Mouse (Mus musculus) hindbrain, embryonic 12.5 days (tissue): ENCODE measurements around the gene L3hypdh. TPM values are rescaled to one million over a fixed set of nuclear protein-coding genes. Genes with fewer than 3 reads are reported as not detected.
A peak's percentile ranks its signal among the peaks of the same experiment; 100 is the strongest.
"Not testable (repeated sequence)": the region's sequence is repeated elsewhere in the genome, so short reads cannot be mapped to it uniquely, and the experiment has no call there.

Source experiments
- ATAC-seq: fragments of 200-750 bp; cut with Nextera tagmentation; 2 replicates; pipeline ENCODE4 v1.8.0; 2017; ENCODE audit warnings: moderate TSS enrichment; ENCODE audit not compliant: low FRiP score
- H3K27ac ChIP-seq: fragments of 300-500 bp; sonication (generic); 2 replicates; pipeline ENCODE4 v1.5.1; 2016; ENCODE audit warnings: mild to moderate bottlenecking
- H3K27me3 ChIP-seq: fragments of 300-500 bp; sonication (generic); 2 replicates; pipeline ENCODE4 v1.6.1; 2016; ENCODE audit warnings: mild to moderate bottlenecking
- H3K36me3 ChIP-seq: fragments of 300-500 bp; sonication (generic); 2 replicates; pipeline ENCODE4 v1.6.1; 2016; ENCODE audit warnings: mild to moderate bottlenecking
- H3K4me1 ChIP-seq: fragments of 300-500 bp; sonication (generic); 2 replicates; pipeline ENCODE4 v1.6.1; 2016
- H3K4me2 ChIP-seq: fragments of 300-500 bp; sonication (generic); replicated peaks from 2 replicates; pipeline ENCODE4 v1.6.1; 2016; ENCODE audit warnings: mild to moderate bottlenecking
- H3K4me3 ChIP-seq: fragments of 300-500 bp; sonication (generic); 2 replicates; pipeline ENCODE4 v1.5.1; 2016; ENCODE audit warnings: mild to moderate bottlenecking
- H3K9ac ChIP-seq: fragments of 300-500 bp; sonication (generic); 2 replicates; pipeline ENCODE4 v1.6.1; 2016; ENCODE audit warnings: mild to moderate bottlenecking, moderate library complexity
- H3K9me3 ChIP-seq: fragments of 300-500 bp; sonication (generic); replicated peaks from 2 replicates; pipeline ENCODE4 v1.6.1; 2016; ENCODE audit warnings: mild to moderate bottlenecking
- WGBS: fragments of 180-500 bp; shearing (Covaris S2); methylation state at CpG from one replicate; pipeline ENCODE4 v1.1.7; 2016; 5-methylcytosine and 5-hydroxymethylcytosine counted together
- polyA plus RNA-seq: library from polyadenylated mRNA; unstranded; fragments of >200 nt; fragmentation: Nextera tagmentation; extraction: Ambion mirVana; gene quantifications from 2 replicates; pipeline ENCODE4 v1.2.1, GENCODE M21; 2016

L3hypdh gene
- polyA plus RNA-seq, 1 experiment from 2014 or later, result 11.4 TPM

DNA sequence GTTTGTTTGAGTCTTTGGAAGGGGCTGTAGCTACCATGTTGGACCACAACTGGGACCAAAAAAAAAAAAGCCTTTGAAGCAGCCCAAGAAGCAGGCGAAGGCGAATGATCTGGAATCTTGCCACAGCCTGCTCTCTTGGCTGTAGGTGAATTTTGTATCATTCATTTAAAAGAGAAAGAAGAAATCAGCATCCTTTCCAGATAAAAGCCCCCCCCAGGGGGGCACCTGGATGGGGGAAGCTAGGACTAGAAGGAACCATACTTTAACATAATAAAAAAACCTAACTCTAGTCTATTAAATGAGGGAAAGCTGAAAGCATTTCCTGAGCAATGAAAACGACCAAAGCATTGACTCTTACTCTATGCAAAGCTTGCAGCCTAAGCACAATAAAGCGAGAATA lies 34.4 kb downstream of the L3hypdh start:
- 86% methylated on average over 4 of the region's 4 CpGs for WGBS
- Histone ChIP-seq H3K4me3 (no peak overlapping the region), H3K36me3 (no peaks in the 10 kb centered on the region), H3K4me2 (no peak overlapping the region), H3K27ac (no peak overlapping the region), H3K9ac (no peak overlapping the region), H3K4me1 (no peaks in the 10 kb centered on the region), H3K9me3 (peaks cover 5% of the 10 kb centered on the region; the same call in 1 of the 2 replicates), H3K27me3 (no peaks in the 10 kb centered on the region)
- no peak for ATAC-seq

DNA sequence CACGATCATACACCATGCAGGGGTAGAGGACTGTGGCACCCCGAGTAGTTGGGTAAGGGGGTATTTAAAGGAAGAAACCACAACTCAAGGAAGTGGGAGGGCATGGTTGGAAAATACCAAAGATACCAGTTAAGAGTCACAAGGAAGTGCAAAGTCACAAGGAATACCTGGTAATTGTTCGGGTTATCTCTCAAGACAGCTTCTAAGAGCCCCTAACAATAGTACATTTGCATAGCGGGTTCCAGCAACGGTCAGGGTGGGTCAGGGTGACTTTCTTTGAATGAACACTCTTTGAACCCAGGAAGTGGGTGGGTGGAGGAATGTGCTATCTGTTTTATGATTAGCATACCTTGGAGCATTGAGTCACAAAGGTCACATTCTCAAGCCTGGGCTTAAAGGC lies 35.1 kb downstream of the L3hypdh start:
- not testable (repeated sequence) for ATAC-seq, H3K4me2 ChIP-seq, H3K36me3 ChIP-seq, H3K9me3 ChIP-seq, H3K27ac ChIP-seq, H3K4me1 ChIP-seq, H3K9ac ChIP-seq, H3K27me3 ChIP-seq, H3K4me3 ChIP-seq
- WGBS, result 90% methylated on average over 5 of the region's 5 CpGs

DNA sequence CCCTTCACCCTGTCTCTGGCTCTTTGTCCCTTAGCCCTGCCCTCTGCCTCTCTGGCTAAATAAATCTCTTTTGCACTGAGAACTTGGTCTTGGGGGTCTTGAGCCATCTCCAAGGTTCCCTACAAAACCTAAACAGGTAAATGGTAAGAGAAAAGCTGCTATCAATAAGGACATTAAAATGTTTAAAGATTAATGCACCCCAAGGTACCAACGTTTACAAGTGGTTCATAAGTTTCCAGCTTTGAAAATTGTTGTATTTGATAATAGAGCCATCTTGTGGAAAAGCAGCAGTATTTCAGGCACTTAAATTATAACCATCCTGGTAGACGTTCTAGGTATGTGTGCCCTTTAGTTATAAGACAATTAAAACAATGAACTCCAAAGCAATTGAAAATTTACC lies 37.7 kb downstream of the L3hypdh start:
- Histone ChIP-seq H3K4me1 (no peaks in the 10 kb centered on the region), H3K4me2 (no peak overlapping the region), H3K27me3 (no peaks in the 10 kb centered on the region), H3K36me3 (no peaks in the 10 kb centered on the region), H3K9ac (no peak overlapping the region), H3K27ac (no peak overlapping the region), H3K9me3 (peaks cover 5% of the 10 kb centered on the region; the same call in 1 of the 2 replicates), H3K4me3 (no peak overlapping the region)
- no peak for ATAC-seq
- 10% methylated on average over 2 of the region's 2 CpGs for WGBS

DNA sequence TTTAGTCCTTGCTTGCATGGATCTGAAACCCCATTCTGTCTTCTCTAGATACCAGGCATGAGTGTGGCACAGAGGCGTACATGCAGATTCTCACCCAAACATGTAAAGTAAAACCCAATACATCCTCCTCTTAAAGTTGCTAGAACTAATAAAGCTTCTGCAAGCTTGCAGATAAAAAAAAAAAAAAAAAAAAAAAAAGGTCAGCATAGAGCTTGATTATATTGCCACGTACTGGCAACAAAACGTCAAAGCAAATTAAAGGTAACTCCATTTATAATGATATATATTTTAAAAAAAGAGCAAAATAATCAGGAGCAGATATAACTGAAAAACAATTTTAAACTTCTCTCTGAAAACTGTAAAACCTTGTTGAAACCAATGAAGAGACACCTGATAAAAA lies 44.0 kb downstream of the L3hypdh start:
- H3K4me1 ChIP-seq, result no peaks in the 10 kb centered on the region

GRCm38 (mm10) chr12:72039501-72039900 lies 45.7 kb downstream of the L3hypdh start:
- H3K9ac ChIP-seq, result no peak overlapping the region
- no peaks in the 10 kb centered on the region for H3K36me3 ChIP-seq
- no peak overlapping the region for H3K4me3 ChIP-seq
- H3K9me3 ChIP-seq, result no peaks in the 10 kb centered on the region
- no peak overlapping the region for H3K27ac ChIP-seq
- WGBS, result 80% methylated on average over 8 of the region's 8 CpGs
- no peaks in the 10 kb centered on the region for H3K4me1 ChIP-seq
- H3K4me2 ChIP-seq, result no peak overlapping the region
- ATAC-seq, result no peak
- H3K27me3 ChIP-seq, result no peaks in the 10 kb centered on the region

More for the DNA sequence above, 44.0 kb downstream of the L3hypdh start:
- H3K9ac ChIP-seq, result no peak overlapping the region
- no peak overlapping the region for H3K4me2 ChIP-seq
- H3K9me3 ChIP-seq, result no peaks in the 10 kb centered on the region
- H3K27me3 ChIP-seq, result no peaks in the 10 kb centered on the region
- H3K4me3 ChIP-seq, result no peak overlapping the region
- WGBS, result 91% methylated on average over 3 of the region's 3 CpGs
- no peak overlapping the region for H3K27ac ChIP-seq
- no peaks in the 10 kb centered on the region for H3K36me3 ChIP-seq
- ATAC-seq, result no peak

- WGBS, result 47% methylated on average over 2 of the region's 2 CpGs
- Histone ChIP-seq H3K27me3 (no peaks in the 10 kb centered on the region), H3K36me3 (no peaks in the 10 kb centered on the region), H3K4me2 (no peak overlapping the region), H3K4me1 (no peaks in the 10 kb centered on the region), H3K9ac (no peak overlapping the region), H3K9me3 (no peaks in the 10 kb centered on the region), H3K27ac (no peak overlapping the region), H3K4me3 (no peak overlapping the region)
- ATAC-seq, result no peak
Observed at GRCm38 (mm10) chr12:72038866-72039265, 46.4 kb downstream of the L3hypdh start.

DNA sequence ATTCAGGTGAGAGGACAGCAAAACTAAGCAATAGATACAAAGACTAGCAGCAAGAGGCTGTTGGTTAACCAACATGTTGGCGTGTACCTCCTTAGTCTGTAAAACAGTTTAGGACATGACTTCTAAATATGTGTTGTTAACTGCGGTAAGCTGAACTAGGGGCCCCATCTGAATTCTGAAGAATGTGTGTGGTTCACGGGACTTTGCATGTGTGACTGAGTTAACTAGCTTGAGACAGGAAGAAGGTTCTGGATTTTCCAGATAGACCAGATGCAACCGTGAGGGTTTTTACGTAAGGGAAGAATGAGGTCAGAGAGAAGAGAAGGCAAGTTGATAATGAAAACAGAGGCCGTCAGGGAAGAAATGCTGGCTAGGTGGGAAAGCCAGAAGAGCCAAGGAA lies 48.2 kb downstream of the L3hypdh start:
- WGBS, result 93% methylated on average over 6 of the region's 6 CpGs
- Histone ChIP-seq H3K27ac (no peak overlapping the region), H3K9ac (no peak overlapping the region)

DNA sequence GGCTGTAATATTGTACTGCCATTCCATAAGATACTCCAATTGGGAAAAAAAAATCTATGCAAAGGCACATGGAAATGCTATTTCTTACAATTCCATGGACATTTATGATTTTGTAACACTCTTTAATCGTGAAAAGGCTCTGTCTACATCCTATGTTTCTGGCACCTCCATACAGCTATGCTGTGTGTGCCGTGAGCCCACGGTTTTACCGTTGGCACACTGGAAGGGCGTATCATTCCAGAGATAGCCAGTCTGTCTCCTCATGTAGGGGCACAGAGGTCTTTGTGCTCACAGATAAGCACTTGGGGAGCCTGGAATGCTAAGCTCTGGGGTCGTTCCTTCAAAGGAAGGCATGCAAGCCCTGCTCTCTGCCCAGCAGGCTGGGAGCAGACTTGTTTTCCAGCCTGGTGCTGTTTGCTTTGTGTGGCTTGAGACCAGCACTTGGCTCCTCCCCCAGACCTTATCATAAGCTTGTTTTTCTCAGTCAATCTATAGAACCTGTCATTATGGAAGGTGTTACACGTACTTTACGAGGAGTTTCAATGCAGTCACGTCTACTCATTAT lies 49.1 kb downstream of the L3hypdh start:
- no peaks in the 10 kb centered on the region for H3K36me3 ChIP-seq
- H3K9me3 ChIP-seq, result no peaks in the 10 kb centered on the region
- H3K4me2 ChIP-seq, result no peak overlapping the region
- no peaks in the 10 kb centered on the region for H3K4me1 ChIP-seq
- no peak overlapping the region for H3K4me3 ChIP-seq
- H3K27me3 ChIP-seq, result no peaks in the 10 kb centered on the region
- no peak overlapping the region for H3K27ac ChIP-seq
- no peak for ATAC-seq
- H3K9ac ChIP-seq, result no peak overlapping the region
- WGBS, result 73% methylated on average over 9 of the region's 9 CpGs

More for the DNA sequence above, 48.2 kb downstream of the L3hypdh start:
- H3K4me1 ChIP-seq, result no peaks in the 10 kb centered on the region
- no peak overlapping the region for H3K4me3 ChIP-seq
- H3K9me3 ChIP-seq, result no peaks in the 10 kb centered on the region
- H3K4me2 ChIP-seq, result no peak overlapping the region
- no peak for ATAC-seq
- H3K27me3 ChIP-seq, result no peaks in the 10 kb centered on the region
- no peaks in the 10 kb centered on the region for H3K36me3 ChIP-seq

DNA sequence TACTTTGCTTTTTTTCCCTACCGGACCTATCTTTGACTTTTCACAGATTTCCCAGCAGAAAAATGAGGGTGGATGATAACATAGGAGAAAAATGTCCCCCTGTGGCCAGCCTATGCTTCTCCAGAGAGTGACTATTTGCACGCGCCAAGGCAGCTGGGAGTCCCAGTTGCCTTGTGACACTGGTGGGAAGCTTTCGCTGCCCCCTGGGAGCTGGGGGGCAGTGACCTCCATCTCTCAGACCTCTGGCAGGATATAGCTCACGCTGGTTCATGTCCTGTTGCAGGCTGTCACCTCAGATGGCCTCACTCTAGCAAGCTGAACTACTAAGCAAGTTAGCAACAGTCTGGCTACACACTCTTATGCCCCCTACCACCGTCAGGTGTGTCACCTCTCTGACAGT lies 53.4 kb downstream of the L3hypdh start:
- no peaks in the 10 kb centered on the region for H3K4me1 ChIP-seq
- no peaks in the 10 kb centered on the region for H3K36me3 ChIP-seq
- no peaks in the 10 kb centered on the region for H3K9me3 ChIP-seq
- no peak overlapping the region for H3K4me2 ChIP-seq
- H3K27me3 ChIP-seq, result no peaks in the 10 kb centered on the region
- no peak overlapping the region for H3K27ac ChIP-seq
- no peak for ATAC-seq
- H3K9ac ChIP-seq, result no peak overlapping the region
- no peak overlapping the region for H3K4me3 ChIP-seq
- 81% methylated on average over 6 of the region's 6 CpGs for WGBS

DNA sequence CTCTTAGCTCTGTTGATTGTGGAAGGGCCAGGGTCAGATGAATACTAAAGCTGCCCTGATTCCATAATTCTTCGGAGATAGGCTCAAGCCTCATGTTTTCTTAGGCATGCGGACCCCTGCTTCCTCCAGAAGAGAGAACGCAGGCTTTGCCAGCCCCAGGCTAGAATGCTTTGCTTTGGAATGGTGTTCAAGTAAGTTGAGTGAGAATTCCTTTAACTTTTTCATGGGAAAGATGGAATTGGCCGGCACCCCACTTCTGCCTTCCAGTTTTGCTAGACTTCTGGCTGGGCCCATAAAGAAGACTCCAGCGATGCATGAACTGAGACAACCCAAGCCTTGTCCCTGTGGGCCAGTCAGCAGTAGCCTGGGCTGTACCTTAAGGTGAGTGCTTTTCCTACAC lies 54.1 kb downstream of the L3hypdh start:
- H3K4me2 ChIP-seq, result no peak overlapping the region
- no peak overlapping the region for H3K27ac ChIP-seq
- no peak overlapping the region for H3K4me3 ChIP-seq
- no peaks in the 10 kb centered on the region for H3K27me3 ChIP-seq
- H3K36me3 ChIP-seq, result no peaks in the 10 kb centered on the region
- H3K4me1 ChIP-seq, result no peaks in the 10 kb centered on the region
- H3K9ac ChIP-seq, result no peak overlapping the region
- H3K9me3 ChIP-seq, result no peaks in the 10 kb centered on the region
- no peak for ATAC-seq
- 83% methylated on average over 5 of the region's 5 CpGs for WGBS

DNA sequence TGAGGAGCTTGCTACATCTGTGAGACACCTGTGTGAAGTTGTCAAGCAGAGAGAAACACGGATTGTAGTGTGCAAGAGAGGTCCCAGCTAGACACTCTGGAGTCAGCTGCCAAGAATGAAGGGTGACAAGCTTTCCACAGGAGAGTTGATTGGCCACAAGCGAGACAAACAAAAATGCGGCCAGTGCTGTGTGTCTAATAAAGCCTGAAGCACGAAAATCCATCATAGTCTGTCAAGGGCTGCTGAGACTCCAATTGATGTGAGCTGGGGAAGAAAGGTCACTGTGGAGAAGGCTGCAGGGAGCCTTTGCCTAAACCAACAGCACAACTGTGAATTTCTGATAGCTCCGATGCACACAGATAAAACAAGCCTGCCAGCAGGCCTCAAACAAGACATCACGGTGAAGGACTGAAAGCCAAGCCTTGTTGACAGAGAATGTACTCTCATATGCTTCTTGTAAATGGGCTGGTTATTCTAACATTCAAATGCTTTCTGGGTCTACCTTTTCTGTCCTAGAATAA lies 59.9 kb downstream of the L3hypdh start:
- Histone ChIP-seq H3K4me1 (peaks cover 4% of the 10 kb centered on the region), H3K27me3 (no peaks in the 10 kb centered on the region), H3K4me3 (no peak overlapping the region), H3K27ac (peak overlapping the region; percentile 25; the same call in 1 of the 2 replicates), H3K36me3 (no peaks in the 10 kb centered on the region), H3K9me3 (no peaks in the 10 kb centered on the region), H3K4me2 (no peak overlapping the region), H3K9ac (no peak overlapping the region)
- no peak for ATAC-seq
- 16% methylated on average over 6 of the region's 6 CpGs for WGBS

DNA sequence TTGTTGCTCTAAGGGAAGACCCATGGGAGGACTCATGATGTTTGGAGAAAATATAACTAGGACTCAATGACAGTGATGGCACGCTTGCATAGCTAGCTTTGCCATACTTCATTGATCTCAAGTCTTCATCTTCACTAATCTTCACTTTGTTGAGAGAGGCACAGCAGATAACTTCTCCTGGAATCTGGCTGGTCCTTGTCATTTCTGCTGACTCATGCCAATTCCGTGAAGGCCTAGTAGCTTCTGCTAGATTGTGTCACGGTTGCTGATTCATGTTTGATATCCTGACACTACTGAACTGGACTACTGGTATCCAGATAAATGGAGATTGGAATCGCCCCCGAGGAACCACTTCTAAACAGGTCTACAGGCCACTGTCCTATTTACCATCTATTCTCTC lies 61.7 kb downstream of the L3hypdh start:
- no peak overlapping the region for H3K9ac ChIP-seq
- no peaks in the 10 kb centered on the region for H3K9me3 ChIP-seq
- H3K27ac ChIP-seq, result no peak overlapping the region
- peaks cover 4% of the 10 kb centered on the region for H3K4me1 ChIP-seq
- H3K27me3 ChIP-seq, result no peaks in the 10 kb centered on the region
- no peak overlapping the region for H3K4me3 ChIP-seq
- H3K4me2 ChIP-seq, result no peak overlapping the region
- H3K36me3 ChIP-seq, result no peaks in the 10 kb centered on the region
- 94% methylated on average over 5 of the region's 5 CpGs for WGBS
- no peak for ATAC-seq
